Mouse (Mus musculus): ENCODE data around the gene Ugt1a5.

Gene Ugt1a5

DNA sequence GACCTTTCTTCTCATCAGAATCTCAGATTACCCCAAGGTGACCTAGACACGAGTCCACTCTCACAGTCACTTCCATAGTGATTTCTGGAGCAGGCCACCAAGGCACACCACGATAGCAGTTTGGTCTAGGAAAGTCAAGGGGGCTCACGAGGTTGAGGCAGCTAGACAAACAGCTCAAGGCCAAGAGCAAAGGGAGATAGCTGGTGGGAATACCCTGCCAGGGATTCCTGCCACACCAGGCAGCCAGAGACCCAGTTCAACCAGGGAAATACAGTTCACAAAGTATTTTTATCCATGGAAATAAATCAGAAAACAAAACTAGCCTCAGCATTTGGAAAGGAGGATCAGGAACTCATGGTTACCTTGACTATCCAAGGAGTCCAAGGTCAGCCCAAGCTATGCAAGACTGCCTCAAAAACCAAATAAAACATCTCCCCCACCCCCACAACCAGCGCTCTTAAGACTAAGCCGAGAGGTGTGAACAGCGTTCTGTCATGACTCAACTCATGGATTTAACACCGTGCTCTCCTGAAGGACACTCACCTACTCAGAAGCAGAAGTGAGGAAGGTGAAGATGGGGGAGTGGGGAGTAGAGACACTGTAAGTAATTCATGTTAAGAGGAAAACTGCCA, 98.5 kb downstream of the Ugt1a5 start:
- no peak for DNase-seq

DNA sequence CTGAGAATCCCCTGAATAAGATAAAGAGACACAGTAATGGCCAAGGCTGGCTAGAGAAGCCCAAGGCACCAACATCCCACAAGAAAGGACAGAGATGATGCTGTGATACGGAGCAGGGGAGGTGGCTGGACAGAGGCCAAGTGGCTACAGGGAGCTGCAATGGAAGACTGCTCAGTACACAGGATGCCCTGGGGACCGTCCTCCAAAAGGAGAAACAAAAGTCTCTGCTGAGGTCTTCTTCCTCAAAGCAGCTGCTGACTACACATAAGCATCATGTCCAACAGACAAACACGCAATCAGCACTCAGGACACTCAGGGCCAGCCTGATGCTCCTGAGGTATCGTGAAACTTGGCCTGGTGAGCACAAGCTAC, 99.0 kb downstream of the Ugt1a5 start:
- DNase-seq = no peak

DNA sequence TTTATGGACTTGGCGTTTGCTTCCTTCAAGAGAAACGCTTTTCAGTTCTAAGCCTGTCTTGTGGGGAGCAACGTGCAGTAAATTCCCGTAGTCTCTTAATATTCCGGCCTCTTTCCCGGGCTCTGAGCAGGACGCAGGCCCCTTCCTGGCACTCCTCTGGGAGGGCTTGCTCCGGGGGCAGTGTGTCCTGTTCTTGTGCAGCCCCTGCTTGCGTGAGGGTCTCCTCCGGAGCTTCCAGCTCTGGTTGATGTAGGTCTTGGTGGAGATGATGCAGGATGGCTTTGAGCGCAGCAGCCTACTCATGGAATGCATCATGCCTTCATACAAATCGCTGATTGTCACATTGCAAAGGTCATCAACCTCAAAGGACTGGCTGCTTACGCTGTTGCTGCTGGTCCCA, 100.3 kb downstream of the Ugt1a5 start:
- DNase-seq = no peak

DNA sequence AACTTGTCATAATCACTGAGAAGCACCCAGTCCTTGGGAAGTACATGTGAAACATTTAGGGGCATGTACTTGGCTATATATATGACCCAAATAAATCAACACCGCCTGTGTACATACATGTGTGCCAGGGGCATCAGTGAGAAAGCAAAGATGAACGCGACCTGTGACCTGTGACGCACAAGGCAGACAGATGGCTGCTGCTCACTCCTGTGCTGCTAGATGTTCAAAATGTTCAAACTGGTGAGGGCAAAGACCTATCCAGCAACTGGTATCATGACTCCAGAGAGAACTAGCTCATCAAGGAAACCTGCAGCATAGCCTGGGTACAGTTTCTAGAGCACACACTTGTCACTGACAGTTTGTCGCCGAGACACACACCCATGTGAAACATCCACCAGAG, 101.7 kb downstream of the Ugt1a5 start:
- no peak for DNase-seq

DNA sequence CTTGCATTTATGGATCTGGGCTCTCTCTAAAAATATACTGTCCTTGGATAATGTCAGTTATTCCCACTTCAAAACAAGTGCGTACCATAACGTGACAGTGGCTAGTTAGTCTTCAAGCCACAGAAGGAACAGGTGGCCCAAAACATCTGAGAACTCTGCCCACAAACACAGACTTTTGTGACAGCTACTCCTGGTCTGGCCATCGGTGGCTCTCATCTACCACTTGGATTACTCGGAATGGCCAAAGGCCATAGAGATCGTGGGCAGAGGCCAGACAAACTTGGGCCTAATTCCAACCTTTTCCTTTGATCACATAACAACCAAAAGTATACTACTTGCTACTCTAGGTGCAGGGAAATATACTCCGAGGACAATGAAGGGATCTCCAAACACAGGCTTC, 102.3 kb downstream of the Ugt1a5 start:
- no peak for DNase-seq

All from kidney, postnatal 14 days (tissue).